Mouse (Mus musculus): Measurements from ENCODE around the gene Lgals3bp.

- no peak for TF ChIP-seq CTCF (IDR thresholded peaks at IDR 0.05; ENCODE audit: insufficient read depth, low read length)
- no peak for TF ChIP-seq POLR2A (IDR thresholded peaks at IDR 0.05; ENCODE audit: borderline replicate concordance, extremely low read depth, low read depth, low read length)
Observed at GRCm38 (mm10) chr11:118401195-118401594, 697 bp downstream of the Lgals3bp start.
